Mouse (Mus musculus) spleen, postnatal 4 days (tissue): ENCODE data around the gene Btnl4.

ENCODE experiments used
- DNase-seq, 2 experiments: peaks; one replicate each; pipeline ENCODE4 v3.0.0; 2022; ENCODE audit warnings: low spot score in 2 of 2

Btnl4 gene

GRCm38 (mm10) chr17:34437120-34437519 is 40.0 kb downstream of the Btnl4 start:
- no peak for DNase-seq

- no peak for DNase-seq
Measured at GRCm38 (mm10) chr17:34427597-34427996, 49.5 kb downstream of the Btnl4 start.

- DNase-seq, result no peak
Measured at GRCm38 (mm10) chr17:34420014-34420413, 57.1 kb downstream of the Btnl4 start.
